Mouse (Mus musculus) kidney, postnatal 10 days (tissue): ENCODE measurements around the gene Ccdc30.
A peak's percentile ranks its signal among the peaks of the same experiment; 100 is the strongest.
"Not testable (repeated sequence)": the region's sequence is repeated elsewhere in the genome, so short reads cannot be mapped to it uniquely, and the experiment has no call there.

Experiments used
- DNase-seq: peaks from one replicate; pipeline ENCODE4 v3.0.0; 2021; ENCODE audit warnings: mixed read lengths

The Ccdc30 gene

GRCm38 (mm10) chr4:119301777-119302176 is 113.5 kb downstream of the Ccdc30 start:
- no peak for DNase-seq

- DNase-seq = no peak
Observed at GRCm38 (mm10) chr4:119300761-119301160, 114.6 kb downstream of the Ccdc30 start.

GRCm38 (mm10) chr4:119297361-119297760 is 118.0 kb downstream of the Ccdc30 start:
- DNase-seq = no peak

GRCm38 (mm10) chr4:119295134-119295453 is 120.2 kb downstream of the Ccdc30 start:
- DNase-seq = no peak

- DNase-seq = peak; percentile 100
Observed at GRCm38 (mm10) chr4:119294415-119295133, 120.7 kb downstream of the Ccdc30 start, which contains the start of gene Ybx1. TSS of gene Ybx1 (minus strand) at chr4:119294604.

GRCm38 (mm10) chr4:119293574-119294258 is 121.6 kb downstream of the Ccdc30 start:
- no peak for DNase-seq

GRCm38 (mm10) chr4:119292771-119293573 is 122.3 kb downstream of the Ccdc30 start:
- DNase-seq = peak; percentile 67

- DNase-seq = no peak
Observed at GRCm38 (mm10) chr4:119291921-119292320, 123.4 kb downstream of the Ccdc30 start.

- no peak for DNase-seq
Observed at GRCm38 (mm10) chr4:119285336-119285735, 130.0 kb downstream of the Ccdc30 start.

- no peak for DNase-seq
Observed at GRCm38 (mm10) chr4:119284861-119285260, 130.5 kb downstream of the Ccdc30 start.

- DNase-seq = not testable (repeated sequence)
Observed at GRCm38 (mm10) chr4:119278784-119279183, 136.5 kb downstream of the Ccdc30 start.

- no peak for DNase-seq
Observed at GRCm38 (mm10) chr4:119275726-119276125, 139.6 kb downstream of the Ccdc30 start.

GRCm38 (mm10) chr4:119275226-119275625 is 140.1 kb downstream of the Ccdc30 start:
- DNase-seq = no peak

- DNase-seq = no peak
Observed at GRCm38 (mm10) chr4:119274627-119275026, 140.7 kb downstream of the Ccdc30 start.
